18 mouse cellular contexts compared by ENCODE assay signal in the genomic region with DNA sequence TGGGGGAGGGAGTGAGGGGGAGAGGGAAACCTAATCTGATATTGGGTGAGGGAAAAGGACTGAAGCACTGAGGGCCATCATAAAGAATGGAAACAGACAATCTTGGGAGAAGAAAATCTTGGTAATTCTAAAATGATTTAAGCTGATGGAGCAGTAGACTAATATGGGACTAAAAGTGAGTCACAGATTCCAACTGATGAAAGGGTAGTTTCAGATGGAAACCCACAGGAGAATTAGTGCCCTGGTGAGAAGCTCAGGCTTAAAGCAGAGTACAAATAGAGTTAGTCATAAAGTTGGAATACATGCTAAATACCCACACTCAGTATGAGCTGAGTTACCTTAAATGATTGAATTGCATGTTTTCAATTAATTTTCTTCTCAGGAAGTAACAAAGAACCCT.
"Had no signal": no experiment of that assay in that cellular context is flagged by ENCODE, and none has a peak within 500 bp of the region (broad histone marks: within the 10 kb centered on the region; RNA-seq: fewer than 3 reads in every experiment).

No protein-coding gene starts in this region.

- H3K27ac ChIP-seq: midbrain, embryonic 10.5 days; midbrain, embryonic 12.5 days; neural tube, embryonic 13.5 days; neural tube, embryonic 15.5 days; stomach, embryonic 15.5 days; stomach, postnatal 0 days had no signal

- H3K4me2 ChIP-seq: lung, embryonic 14.5 days; midbrain, embryonic 12.5 days; neural tube, embryonic 13.5 days; neural tube, embryonic 15.5 days; stomach, embryonic 15.5 days had no signal

- H3K4me1 ChIP-seq: midbrain, embryonic 10.5 days; midbrain, embryonic 12.5 days; neural tube, embryonic 13.5 days; neural tube, embryonic 15.5 days; stomach, embryonic 15.5 days had no signal

- H3K4me3 ChIP-seq: midbrain, embryonic 10.5 days; midbrain, embryonic 12.5 days; myocyte; neural tube, embryonic 13.5 days; neural tube, embryonic 15.5 days; stomach, embryonic 15.5 days had no signal

- DNase-seq: lung, adult 18-20 months; lung, embryonic 14.5 days; lung, postnatal 10 days; lung, postnatal 4 days; midbrain, embryonic 14.5 days; retina, postnatal 1 day; right cerebral cortex, adult 18-20 months; right cerebral cortex, postnatal 25 days; thymus, adult 2 months; thymus, postnatal 14 days; thymus, postnatal 36 days had no signal

- H3K36me3 ChIP-seq: midbrain, embryonic 10.5 days; midbrain, embryonic 12.5 days; neural tube, embryonic 13.5 days; neural tube, embryonic 15.5 days; stomach, embryonic 15.5 days had no signal

- H3K27me3 ChIP-seq: midbrain, embryonic 12.5 days; neural tube, embryonic 13.5 days; neural tube, embryonic 15.5 days; stomach, embryonic 15.5 days had no signal

- H3K9ac ChIP-seq: lung, embryonic 14.5 days; midbrain, embryonic 12.5 days; neural tube, embryonic 13.5 days; neural tube, embryonic 15.5 days; stomach, embryonic 15.5 days had no signal

- H3K9me3 ChIP-seq: midbrain, embryonic 10.5 days; midbrain, embryonic 12.5 days; neural tube, embryonic 13.5 days; neural tube, embryonic 15.5 days; stomach, embryonic 15.5 days had no signal
